Mouse (Mus musculus): Measurements from ENCODE around the gene Spib. TPM values are rescaled to one million over a fixed set of nuclear protein-coding genes. Genes with fewer than 3 reads are reported as not detected.

Gene Spib
- polyA plus RNA-seq, 1 experiment from 2014 or later, result 2.0 TPM

- Histone ChIP-seq H3K27me3 (no peaks in the 10 kb centered on the region), H3K36me3 (no peaks in the 10 kb centered on the region), H3K9me3 (no peaks in the 10 kb centered on the region), H3K4me2 (no peak overlapping the region), H3K27ac (no peak overlapping the region), H3K4me3 (no peak overlapping the region), H3K4me1 (no peaks in the 10 kb centered on the region), H3K9ac (no peak overlapping the region)
- WGBS, result 51% methylated on average over 18 of the region's 18 CpGs
- peak; percentile 35; the same call in 1 of the 2 replicates for ATAC-seq (ENCODE audit: borderline replicate concordance, extremely low read depth, low FRiP score, low TSS enrichment)
Measured at GRCm38 (mm10) chr7:44560435-44561400, 28.8 kb upstream of the Spib start.

- peaks cover 6% of the 10 kb centered on the region; the same call in 1 of the 2 replicates for H3K4me1 ChIP-seq
- no peak overlapping the region for H3K4me3 ChIP-seq
- H3K36me3 ChIP-seq, result no peaks in the 10 kb centered on the region
- no peak for ATAC-seq (ENCODE audit: borderline replicate concordance, extremely low read depth, low FRiP score, low TSS enrichment)
- no peak overlapping the region for H3K27ac ChIP-seq
- H3K4me2 ChIP-seq, result no peak overlapping the region
- no peak overlapping the region for H3K9ac ChIP-seq
- H3K9me3 ChIP-seq, result no peaks in the 10 kb centered on the region
- 50% methylated on average over 2 of the region's 2 CpGs for WGBS
- H3K27me3 ChIP-seq, result no peaks in the 10 kb centered on the region
Measured at GRCm38 (mm10) chr7:44557629-44558028, 25.8 kb upstream of the Spib start.

GRCm38 (mm10) chr7:44553826-44554225 lies 22.0 kb upstream of the Spib start, which contains the start of gene Nr1h2:
Nr1h2 (minus strand) TSS chr7:44553951.
- Histone ChIP-seq H3K9me3 (no peaks in the 10 kb centered on the region), H3K4me1 (peaks cover 10% of the 10 kb centered on the region; the same call in 1 of the 2 replicates), H3K9ac (peak within 1 kb of the TSS; percentile 65), H3K4me3 (peak within 1 kb of the TSS; percentile 91), H3K36me3 (peaks cover 29% of the 10 kb centered on the region), H3K4me2 (peak within 1 kb of the TSS; percentile 63), H3K27me3 (no peaks in the 10 kb centered on the region), H3K27ac (peak within 1 kb of the TSS; percentile 99)
- under 1% methylated on average over 22 of the region's 22 CpGs for WGBS
- peak; percentile 80 for ATAC-seq (ENCODE audit: borderline replicate concordance, extremely low read depth, low FRiP score, low TSS enrichment)

- ATAC-seq (ENCODE audit: borderline replicate concordance, extremely low read depth, low FRiP score, low TSS enrichment), result peak; percentile 75
- Histone ChIP-seq H3K9me3 (no peaks in the 10 kb centered on the region), H3K4me2 (peak overlapping the region; percentile 63), H3K4me1 (peaks cover 10% of the 10 kb centered on the region; the same call in 1 of the 2 replicates), H3K27ac (peak overlapping the region; percentile 99), H3K9ac (peak overlapping the region; percentile 65), H3K4me3 (peak overlapping the region; percentile 91), H3K27me3 (no peaks in the 10 kb centered on the region), H3K36me3 (peaks cover 29% of the 10 kb centered on the region)
- WGBS, result under 1% methylated on average over 32 of the region's 32 CpGs
Measured at GRCm38 (mm10) chr7:44553196-44553764, 21.4 kb upstream of the Spib start.

GRCm38 (mm10) chr7:44552141-44552908 lies 20.5 kb upstream of the Spib start:
- Histone ChIP-seq H3K9me3 (no peaks in the 10 kb centered on the region), H3K4me2 (peak overlapping the region; percentile 63), H3K4me1 (peaks cover 17% of the 10 kb centered on the region), H3K4me3 (peak overlapping the region; percentile 91), H3K27me3 (no peaks in the 10 kb centered on the region), H3K36me3 (peaks cover 29% of the 10 kb centered on the region), H3K27ac (no peak overlapping the region), H3K9ac (no peak overlapping the region)
- 86% methylated on average over 31 of the region's 31 CpGs for WGBS
- no peak for ATAC-seq (ENCODE audit: borderline replicate concordance, extremely low read depth, low FRiP score, low TSS enrichment)

GRCm38 (mm10) chr7:44551731-44552130 lies 19.9 kb upstream of the Spib start:
- no peak overlapping the region for H3K27ac ChIP-seq
- WGBS, result 77% methylated on average over 22 of the region's 22 CpGs
- no peak overlapping the region for H3K4me2 ChIP-seq
- no peak overlapping the region for H3K9ac ChIP-seq
- no peak for ATAC-seq (ENCODE audit: borderline replicate concordance, extremely low read depth, low FRiP score, low TSS enrichment)
- H3K4me1 ChIP-seq, result peaks cover 22% of the 10 kb centered on the region
- no peak overlapping the region for H3K4me3 ChIP-seq
- no peaks in the 10 kb centered on the region for H3K9me3 ChIP-seq
- H3K27me3 ChIP-seq, result no peaks in the 10 kb centered on the region
- peaks cover 29% of the 10 kb centered on the region for H3K36me3 ChIP-seq

GRCm38 (mm10) chr7:44551301-44551700 lies 19.4 kb upstream of the Spib start:
- Histone ChIP-seq H3K9me3 (no peaks in the 10 kb centered on the region), H3K27me3 (no peaks in the 10 kb centered on the region), H3K9ac (no peak overlapping the region), H3K4me1 (peaks cover 22% of the 10 kb centered on the region), H3K4me2 (no peak overlapping the region), H3K4me3 (no peak overlapping the region), H3K36me3 (peaks cover 29% of the 10 kb centered on the region), H3K27ac (no peak overlapping the region)
- ATAC-seq (ENCODE audit: borderline replicate concordance, extremely low read depth, low FRiP score, low TSS enrichment), result no peak
- WGBS, result 94% methylated on average over 21 of the region's 21 CpGs

GRCm38 (mm10) chr7:44550409-44550678 lies 18.5 kb upstream of the Spib start:
- Histone ChIP-seq H3K36me3 (peaks cover 29% of the 10 kb centered on the region), H3K4me3 (no peak overlapping the region), H3K4me1 (peaks cover 22% of the 10 kb centered on the region), H3K27me3 (no peaks in the 10 kb centered on the region), H3K4me2 (no peak overlapping the region), H3K9me3 (no peaks in the 10 kb centered on the region), H3K27ac (no peak overlapping the region), H3K9ac (no peak overlapping the region)
- no peak for ATAC-seq (ENCODE audit: borderline replicate concordance, extremely low read depth, low FRiP score, low TSS enrichment)
- 90% methylated on average over 12 of the region's 12 CpGs for WGBS

GRCm38 (mm10) chr7:44549621-44550408 lies 17.9 kb upstream of the Spib start:
- H3K4me1 ChIP-seq, result peaks cover 22% of the 10 kb centered on the region
- no peak overlapping the region for H3K9ac ChIP-seq
- no peak for ATAC-seq (ENCODE audit: borderline replicate concordance, extremely low read depth, low FRiP score, low TSS enrichment)
- no peak overlapping the region for H3K27ac ChIP-seq
- WGBS, result 95% methylated on average over 23 of the region's 23 CpGs
- H3K9me3 ChIP-seq, result no peaks in the 10 kb centered on the region
- no peak overlapping the region for H3K4me2 ChIP-seq
- peaks cover 29% of the 10 kb centered on the region for H3K36me3 ChIP-seq
- no peaks in the 10 kb centered on the region for H3K27me3 ChIP-seq
- H3K4me3 ChIP-seq, result no peak overlapping the region

- Histone ChIP-seq H3K4me2 (peak within 1 kb of the TSS; percentile 81), H3K4me3 (peak within 1 kb of the TSS; percentile 72), H3K27me3 (no peaks in the 10 kb centered on the region), H3K27ac (peak within 1 kb of the TSS; percentile 74), H3K9me3 (no peaks in the 10 kb centered on the region), H3K36me3 (peaks cover 29% of the 10 kb centered on the region), H3K4me1 (peaks cover 22% of the 10 kb centered on the region), H3K9ac (peak within 1 kb of the TSS; percentile 59)
- peak; percentile 94 for ATAC-seq (ENCODE audit: borderline replicate concordance, extremely low read depth, low FRiP score, low TSS enrichment)
- under 1% methylated on average over 43 of the region's 43 CpGs for WGBS
Measured at GRCm38 (mm10) chr7:44548497-44549087, 16.7 kb upstream of the Spib start, which contains the start of gene Pold1. Pold1 (minus strand) TSS chr7:44548849.

- Histone ChIP-seq H3K9ac (peak overlapping the region; percentile 59), H3K27ac (no peak overlapping the region), H3K36me3 (peaks cover 29% of the 10 kb centered on the region), H3K4me1 (peaks cover 17% of the 10 kb centered on the region), H3K4me3 (peak overlapping the region; percentile 72), H3K4me2 (peak overlapping the region; percentile 81), H3K9me3 (no peaks in the 10 kb centered on the region), H3K27me3 (no peaks in the 10 kb centered on the region)
- WGBS, result 11% methylated on average over 5 of the region's 5 CpGs
- no peak for ATAC-seq (ENCODE audit: borderline replicate concordance, extremely low read depth, low FRiP score, low TSS enrichment)
Measured at GRCm38 (mm10) chr7:44547725-44548124, 15.9 kb upstream of the Spib start.

All from lung, embryonic 15.5 days (tissue).